Mouse (Mus musculus): ENCODE data around the gene Sdhb. TPM values are rescaled to one million over a fixed set of nuclear protein-coding genes. Genes with fewer than 3 reads are reported as not detected.

The Sdhb gene
- polyA plus RNA-seq, 1 experiment from 2014 or later, result 491 TPM

Other genes starting within 250 kb of the Sdhb start
- gene Padi6, start 218.6 kb upstream of the Sdhb start, polyA plus RNA-seq (2016; fragmentation: Nextera tagmentation; extraction: Ambion mirVana), result 0.06 TPM in 1 of 2 replicates, not detected in the other
- gene Padi4, start 187.0 kb upstream of the Sdhb start, polyA plus RNA-seq (2016; fragmentation: Nextera tagmentation; extraction: Ambion mirVana), result 0.35 and 0.51 TPM in 2 replicates
- gene Padi3, start 150.6 kb upstream of the Sdhb start, polyA plus RNA-seq (2016; fragmentation: Nextera tagmentation; extraction: Ambion mirVana), result 0.08 and 0.10 TPM in 2 replicates
- 0.07 TPM in 2 replicates for gene Padi1, start 115.4 kb upstream of the Sdhb start, polyA plus RNA-seq (2016; fragmentation: Nextera tagmentation; extraction: Ambion mirVana)
- gene Padi2, start 54.9 kb upstream of the Sdhb start, polyA plus RNA-seq (2016; fragmentation: Nextera tagmentation; extraction: Ambion mirVana), result 1.4 and 3.8 TPM in 2 replicates
- gene Atp13a2, start 25.7 kb downstream of the Sdhb start, polyA plus RNA-seq (2016; fragmentation: Nextera tagmentation; extraction: Ambion mirVana), result 54.8 and 82.1 TPM in 2 replicates
- gene Mfap2, start 49.2 kb downstream of the Sdhb start, polyA plus RNA-seq (2016; fragmentation: Nextera tagmentation; extraction: Ambion mirVana), result 307 and 334 TPM in 2 replicates
- gene Crocc, start 99.3 kb downstream of the Sdhb start, polyA plus RNA-seq (2016; fragmentation: Nextera tagmentation; extraction: Ambion mirVana), result 11.4 and 12.0 TPM in 2 replicates
- 60.2 and 66.0 TPM in 2 replicates for gene Necap2, start 117.2 kb downstream of the Sdhb start, polyA plus RNA-seq (2016; fragmentation: Nextera tagmentation; extraction: Ambion mirVana)
- gene Spata21, start 127.1 kb downstream of the Sdhb start, polyA plus RNA-seq (2016; fragmentation: Nextera tagmentation; extraction: Ambion mirVana), result not detected in 2 replicates
- gene Szrd1, start 178.6 kb downstream of the Sdhb start, polyA plus RNA-seq (2016; fragmentation: Nextera tagmentation; extraction: Ambion mirVana), result 36.5 and 44.1 TPM in 2 replicates
- gene Fbxo42, start 186.7 kb downstream of the Sdhb start, polyA plus RNA-seq (2016; fragmentation: Nextera tagmentation; extraction: Ambion mirVana), result 23.2 and 24.5 TPM in 2 replicates

All from hindbrain, embryonic 10.5 days (tissue).